Mouse (Mus musculus) cerebellum, adult 2 months (tissue): ENCODE results near the gene Cherp. TPM values are rescaled to one million over a fixed set of nuclear protein-coding genes. Genes with fewer than 3 reads are reported as not detected.

ENCODE experiments used
- DNase-seq, 2 experiments: peaks; one replicate each; pipeline ENCODE4 v3.0.0; 2021
- H3K27ac ChIP-seq: fragments of 200-500 bp; 2 replicates; pipeline ENCODE4 v1.5.1; 2012; ENCODE audit warnings: low read length, control low read depth, inconsistent platforms; ENCODE audit not compliant: insufficient read depth
- H3K27me3 ChIP-seq: fragments of 200-500 bp; 2 replicates; pipeline ENCODE4 v1.6.1; 2012; ENCODE audit warnings: inconsistent platforms, mild to moderate bottlenecking, low read length, moderate library complexity; ENCODE audit not compliant: control insufficient read depth, insufficient read depth
- H3K4me1 ChIP-seq: fragments of 200-500 bp; 2 replicates; pipeline ENCODE4 v1.6.1; 2011; ENCODE audit warnings: low read length; ENCODE audit not compliant: control insufficient read depth, insufficient read depth
- H3K4me3 ChIP-seq: fragments of 200-500 bp; replicated peaks from 2 replicates; pipeline ENCODE3; 2011; ENCODE audit warnings: mild to moderate bottlenecking, low read depth, low read length, control low read depth; ENCODE audit not compliant: insufficient read depth
- CTCF ChIP-seq: fragments of 200-500 bp; IDR thresholded peaks from 2 replicates; pipeline ENCODE4 v1.5.1; 2011; ENCODE audit warnings: low read depth, mild to moderate bottlenecking, control low read depth, low read length, moderate library complexity, borderline replicate concordance; ENCODE audit not compliant: insufficient read depth
- POLR2A ChIP-seq: fragments of 200-500 bp; IDR thresholded peaks from 2 replicates; pipeline ENCODE4 v1.6.1; 2011; ENCODE audit warnings: low read length, control low read depth, borderline replicate concordance; ENCODE audit not compliant: insufficient read depth
- WGBS: fragments of 180-500 bp; shearing (Covaris S2); methylation state at CpG from one replicate; pipeline ENCODE4 v1.1.7; 2018; 5-methylcytosine and 5-hydroxymethylcytosine counted together
- polyA plus RNA-seq: library from polyadenylated mRNA; depleted of rRNA; stranded (reverse); fragments of >200 nt; gene quantifications from 2 replicates; pipeline ENCODE4 v1.2.3, GENCODE M21; 2012

Cherp gene
- polyA plus RNA-seq, 1 experiment, result 54.5 TPM

GRCm38 (mm10) chr8:72464211-72464610, 10.8 kb downstream of the Cherp start:
- no peaks in the 10 kb centered on the region for H3K4me1 ChIP-seq

GRCm38 (mm10) chr8:72459881-72460533, 15.0 kb downstream of the Cherp start:
- no peak overlapping the region for H3K4me3 ChIP-seq
- DNase-seq, result no peak
- no peaks in the 10 kb centered on the region for H3K4me1 ChIP-seq
- TF ChIP-seq CTCF (no peak), POLR2A (no peak)
- 87% methylated on average over 4 of the region's 4 CpGs for WGBS
- no peak overlapping the region for H3K27ac ChIP-seq
- H3K27me3 ChIP-seq, result no peaks in the 10 kb centered on the region

More at GRCm38 (mm10) chr8:72464211-72464610, 10.8 kb downstream of the Cherp start:
- TF ChIP-seq POLR2A (no peak), CTCF (no peak)
- H3K27me3 ChIP-seq, result no peaks in the 10 kb centered on the region
- DNase-seq, result no peak
- H3K4me3 ChIP-seq, result no peak overlapping the region
- no peak overlapping the region for H3K27ac ChIP-seq
- 93% methylated on average over 10 of the region's 10 CpGs for WGBS

- no peak for DNase-seq
- no peaks in the 10 kb centered on the region for H3K4me1 ChIP-seq
- H3K4me3 ChIP-seq, result no peak overlapping the region
- no peak overlapping the region for H3K27ac ChIP-seq
- no peak for TF ChIP-seq POLR2A
- no peak for TF ChIP-seq CTCF
- 76% methylated on average over 6 of the region's 6 CpGs for WGBS
- no peaks in the 10 kb centered on the region for H3K27me3 ChIP-seq
These were observed 16.6 kb downstream of the Cherp start for GRCm38 (mm10) chr8:72458457-72458856.

- DNase-seq, result no peak
- no peaks in the 10 kb centered on the region for H3K27me3 ChIP-seq
- no peak overlapping the region for H3K27ac ChIP-seq
- H3K4me1 ChIP-seq, result no peaks in the 10 kb centered on the region
- H3K4me3 ChIP-seq, result no peak overlapping the region
- no peak for TF ChIP-seq CTCF
- no peak for TF ChIP-seq POLR2A
- WGBS, result 90% methylated on average over 3 of the region's 3 CpGs
These were observed 17.2 kb downstream of the Cherp start for GRCm38 (mm10) chr8:72457806-72458205.

GRCm38 (mm10) chr8:72455317-72455716, 19.7 kb downstream of the Cherp start:
- Histone ChIP-seq H3K4me1 (no peaks in the 10 kb centered on the region), H3K27ac (no peak overlapping the region), H3K4me3 (no peak overlapping the region), H3K27me3 (no peaks in the 10 kb centered on the region)
- TF ChIP-seq POLR2A (no peak), CTCF (no peak)
- no peak for DNase-seq
- WGBS, result 87% methylated on average over 4 of the region's 4 CpGs

- TF ChIP-seq POLR2A (no peak), CTCF (no peak)
- 98% methylated on average over 2 of the region's 2 CpGs for WGBS
- Histone ChIP-seq H3K4me3 (no peak overlapping the region), H3K27me3 (no peaks in the 10 kb centered on the region), H3K27ac (no peak overlapping the region), H3K4me1 (no peaks in the 10 kb centered on the region)
- no peak for DNase-seq
These were observed 21.1 kb downstream of the Cherp start for GRCm38 (mm10) chr8:72453904-72454303.

GRCm38 (mm10) chr8:72451516-72451915, 23.5 kb downstream of the Cherp start:
- Histone ChIP-seq H3K27me3 (no peaks in the 10 kb centered on the region), H3K4me1 (no peaks in the 10 kb centered on the region), H3K27ac (no peak overlapping the region), H3K4me3 (no peak overlapping the region)
- WGBS, result 90% methylated on average over 8 of the region's 8 CpGs
- TF ChIP-seq POLR2A, result no peak
- no peak for TF ChIP-seq CTCF
- DNase-seq, result no peak

GRCm38 (mm10) chr8:72445071-72445470, 30.0 kb downstream of the Cherp start:
- no peak for TF ChIP-seq POLR2A
- Histone ChIP-seq H3K4me1 (no peaks in the 10 kb centered on the region), H3K27ac (no peak overlapping the region), H3K4me3 (no peak overlapping the region), H3K27me3 (no peaks in the 10 kb centered on the region)
- WGBS, result 81% methylated on average over 6 of the region's 6 CpGs
- DNase-seq, result no peak
